28 mouse cellular contexts compared by ENCODE assay signal in the genomic region with DNA sequence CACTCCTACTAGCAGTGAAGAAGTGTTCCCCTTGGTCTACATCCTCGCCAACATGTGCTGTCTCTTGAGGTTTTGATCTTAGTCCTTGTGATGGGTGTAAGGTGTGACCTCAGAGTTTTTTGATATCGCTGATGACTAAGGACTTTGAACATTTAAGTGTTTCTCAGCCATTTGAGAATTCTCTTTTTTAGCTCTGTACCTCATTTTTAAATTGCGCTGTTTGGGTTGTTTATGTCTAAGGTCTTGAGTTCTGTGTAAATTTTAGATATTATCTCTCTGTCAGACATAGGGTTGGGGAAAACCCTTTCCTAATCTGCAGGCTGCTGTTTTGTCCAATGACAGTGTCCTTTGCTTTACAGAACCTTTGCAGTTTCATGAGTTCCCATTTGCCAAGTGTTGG. TPM values are rescaled to one million over a fixed set of nuclear protein-coding genes. Genes with fewer than 3 reads are reported as not detected.
DNase-seq lines count a peak whose midpoint lies in the region; ATAC-seq lines count a peak whose summit lies in the region.
"Had no signal": no experiment of that assay in that cellular context is flagged by ENCODE, and none has a peak within 500 bp of the region (broad histone marks: within the 10 kb centered on the region; RNA-seq: fewer than 3 reads in every experiment).

No protein-coding gene starts in this region.

- H3K27me3 ChIP-seq in liver, embryonic 12.5 days (replicated peaks) = no peaks in the 10 kb centered on the region; the same call in 1 of the 2 replicates
- H3K27me3 ChIP-seq: heart, embryonic 15.5 days had no signal

- WGBS in liver, embryonic 12.5 days (ENCODE audit: insufficient replicate concordance) = 65% methylated on average over 3 of the region's 3 CpGs

- H3K4me1 ChIP-seq in liver, embryonic 12.5 days = peaks cover 3% of the 10 kb centered on the region; the same call in 1 of the 2 replicates
- H3K4me1 ChIP-seq: heart, embryonic 12.5 days; heart, embryonic 15.5 days had no signal

- H3K9ac ChIP-seq in liver, embryonic 12.5 days = no peak overlapping the region
- H3K9ac ChIP-seq: forebrain, embryonic 15.5 days; heart, embryonic 12.5 days; heart, embryonic 15.5 days; hindbrain, embryonic 13.5 days had no signal

- peak; percentile 70 for DNase-seq in CD4-positive, CD25-positive, alpha-beta regulatory T cell, adult 2 months (ENCODE audit: low read depth, low spot score)
- peak; percentile 37 for DNase-seq in T-cell, adult 2 months (ENCODE audit: low spot score)
- no peak for DNase-seq in left cerebral cortex, postnatal 25 days (ENCODE audit: low spot score in 2 of 2)
- DNase-seq in adrenal gland, adult (ENCODE audit: inconsistent age in 2 of 2, low spot score in 1 of 2) = no peak
- DNase-seq: adrenal gland, adult 2 months; adrenal gland, postnatal 14 days; cerebellum, adult 11 months; cerebellum, adult 2 months; cerebellum, adult 9-11 months; cerebellum, postnatal 25 days; embryo, embryonic 11 days; gastrocnemius, postnatal 25 days; heart, adult 18-20 months; heart, postnatal 10 days; heart, postnatal 36 days had no signal

- ATAC-seq in inflammation-experienced regulatory T-cells, adult 6 months = peak; percentile 67
- ATAC-seq in liver, embryonic 12.5 days = no peak
- ATAC-seq: forebrain, embryonic 15.5 days; hindbrain, embryonic 16.5 days; intestine, postnatal 0 days had no signal

- no peaks in the 10 kb centered on the region for H3K9me3 ChIP-seq in liver, embryonic 12.5 days (replicated peaks)
- H3K9me3 ChIP-seq: forebrain, embryonic 15.5 days; heart, embryonic 12.5 days; heart, embryonic 15.5 days; hindbrain, embryonic 10.5 days; hindbrain, embryonic 13.5 days had no signal

- no peak overlapping the region for H3K4me2 ChIP-seq in liver, embryonic 12.5 days
- H3K4me2 ChIP-seq: forebrain, embryonic 15.5 days; heart, embryonic 12.5 days; heart, embryonic 15.5 days; hindbrain, embryonic 13.5 days had no signal

- H3K36me3 ChIP-seq in liver, embryonic 12.5 days = no peaks in the 10 kb centered on the region
- H3K36me3 ChIP-seq: forebrain, embryonic 15.5 days; heart, embryonic 12.5 days; heart, embryonic 15.5 days; hindbrain, embryonic 10.5 days; hindbrain, embryonic 13.5 days had no signal

- intact Hi-C loops in left cerebral cortex, postnatal 25 days (cut with DNase I) = no loop called here

- no peak overlapping the region for H3K27ac ChIP-seq in liver, embryonic 12.5 days
- H3K27ac ChIP-seq: forebrain, embryonic 15.5 days; heart, embryonic 15.5 days; hindbrain, embryonic 10.5 days; hindbrain, embryonic 13.5 days had no signal

- no peak overlapping the region for H3K4me3 ChIP-seq in liver, embryonic 12.5 days
- H3K4me3 ChIP-seq: forebrain, embryonic 15.5 days; heart, embryonic 12.5 days; heart, embryonic 15.5 days; hindbrain, embryonic 10.5 days; hindbrain, embryonic 13.5 days had no signal

RNA-seq across cellular contexts. Expression of a gene that starts 3.0 kb away (rescaled TPM):
- polyA plus RNA-seq in inflammation-experienced regulatory T-cells, adult 6 months (2017; shearing (Covaris generic)) = 100 to 1,000 TPM; 180 to 223 (median 211) TPM
- 2.1 and 2.4 TPM in 2 replicates for polyA plus RNA-seq in liver, embryonic 12.5 days (2016; fragmentation: Nextera tagmentation; extraction: Ambion mirVana)
- 1 to 10 TPM; 2.4 to 2.6 TPM for total RNA-seq in left cerebral cortex, postnatal 25 days (2021)
- polyA plus RNA-seq: C2C12 had no signal

RNA-seq across cellular contexts. Expression of a gene that starts 26.6 kb away (rescaled TPM):
- polyA plus RNA-seq in inflammation-experienced regulatory T-cells, adult 6 months (2017; shearing (Covaris generic)) = 100 to 1,000 TPM in 1 of 3 experiments, 10 to 100 TPM in 2; 71.3 to 113 (median 80.8) TPM
- polyA plus RNA-seq in liver, embryonic 12.5 days (2016; fragmentation: Nextera tagmentation; extraction: Ambion mirVana) = 0.86 and 0.87 TPM in 2 replicates
- total RNA-seq in left cerebral cortex, postnatal 25 days (2021) = 1 to 10 TPM; 4.1 to 5.2 TPM

RNA-seq across cellular contexts. Expression of a gene that starts 39.4 kb away (rescaled TPM):
- polyA plus RNA-seq in inflammation-experienced regulatory T-cells, adult 6 months (2017; shearing (Covaris generic)) = 10 to 100 TPM; 12.0 to 15.8 (median 12.4) TPM
- 0.17 TPM in 1 of 2 replicates, not detected in the other for polyA plus RNA-seq in liver, embryonic 12.5 days (2016; fragmentation: Nextera tagmentation; extraction: Ambion mirVana)
- total RNA-seq in left cerebral cortex, postnatal 25 days (2021) = 1 to 10 TPM; 1.7 to 2.1 TPM
- total RNA-seq: MEL had no signal
- polyA plus RNA-seq: C2C12; embryonic facial prominence, embryonic 11.5 days; forebrain, embryonic 11.5 days had no signal

Comparison
In these comparisons a context has a peak if more than half of its experiments do, and no peak if none do; other contexts are left out.
1. DNase-seq: peak in CD4-positive, CD25-positive, alpha-beta regulatory T cell, adult 2 months (single experiment) and T-cell, adult 2 months (single experiment); none in left cerebral cortex, postnatal 25 days (0 of 2) and adrenal gland, adult (0 of 2).
2. RNA of a gene that starts 3.0 kb away (polyA plus RNA-seq): 180 to 223 TPM in inflammation-experienced regulatory T-cells, adult 6 months; 2.1 to 2.4 TPM in liver, embryonic 12.5 days; every median in the first group is over 10 times any median in the second.
3. RNA of a gene that starts 26.6 kb away (polyA plus RNA-seq): 71.3 to 113 TPM in inflammation-experienced regulatory T-cells, adult 6 months; 0.86 to 0.87 TPM in liver, embryonic 12.5 days; every median in the first group is over 10 times any median in the second.
4. RNA of a gene that starts 39.4 kb away (polyA plus RNA-seq): 12.0 to 15.8 TPM in inflammation-experienced regulatory T-cells, adult 6 months; 0.17 TPM in liver, embryonic 12.5 days; every median in the first group is over 10 times any median in the second.